Mouse (Mus musculus) liver, embryonic 12.5 days (tissue): ENCODE measurements at regions not wholly inside any gene's neighbourhood (a gene's known extent, or its start where the extent isn't known, plus 50 kb on each side); places are given as distances from the start of the nearest gene placed in this dataset.

Experiments used
- ATAC-seq: fragments of 200-750 bp; cut with Nextera tagmentation; 2 replicates; pipeline ENCODE4 v1.8.0; 2017; ENCODE audit warnings: moderate number of reproducible peaks, mild to moderate bottlenecking, moderate library complexity
- H3K27ac ChIP-seq: fragments of 300-500 bp; sonication (generic); 2 replicates; pipeline ENCODE4 v1.5.1; 2016; ENCODE audit warnings: mild to moderate bottlenecking
- H3K27me3 ChIP-seq: fragments of 300-500 bp; sonication (generic); replicated peaks from 2 replicates; pipeline ENCODE4 v1.6.1; 2016; ENCODE audit warnings: mild to moderate bottlenecking, moderate library complexity
- H3K36me3 ChIP-seq: fragments of 300-500 bp; sonication (generic); 2 replicates; pipeline ENCODE4 v1.6.1; 2016; ENCODE audit warnings: mild to moderate bottlenecking, moderate library complexity
- H3K4me1 ChIP-seq: fragments of 300-500 bp; sonication (generic); 2 replicates; pipeline ENCODE4 v1.6.1; 2016
- H3K4me2 ChIP-seq: fragments of 300-500 bp; sonication (generic); 2 replicates; pipeline ENCODE4 v1.6.1; 2016; ENCODE audit warnings: mild to moderate bottlenecking, moderate library complexity
- H3K4me3 ChIP-seq: fragments of 300-500 bp; sonication (generic); 2 replicates; pipeline ENCODE4 v1.5.1; 2016; ENCODE audit warnings: mild to moderate bottlenecking, moderate library complexity
- H3K9ac ChIP-seq: fragments of 300-500 bp; sonication (generic); 2 replicates; pipeline ENCODE4 v1.6.1; 2016; ENCODE audit warnings: mild to moderate bottlenecking, moderate library complexity
- H3K9me3 ChIP-seq: fragments of 300-500 bp; sonication (generic); replicated peaks from 2 replicates; pipeline ENCODE4 v1.6.1; 2016; ENCODE audit warnings: mild to moderate bottlenecking, moderate library complexity
- WGBS: fragments of 180-500 bp; shearing (Covaris S2); methylation state at CpG from one replicate; pipeline ENCODE4 v1.1.7; 2016; ENCODE audit not compliant: insufficient replicate concordance; 5-methylcytosine and 5-hydroxymethylcytosine counted together

GRCm38 (mm10) chr14:105474991-105475553 is 216.7 kb downstream of the Ndfip2 start:
- no peaks in the 10 kb centered on the region for H3K4me1 ChIP-seq
- ATAC-seq, result no peak
- H3K36me3 ChIP-seq, result no peaks in the 10 kb centered on the region
- no peak overlapping the region for H3K4me2 ChIP-seq
- no peaks in the 10 kb centered on the region for H3K27me3 ChIP-seq
- no peak overlapping the region for H3K27ac ChIP-seq
- H3K9me3 ChIP-seq, result no peaks in the 10 kb centered on the region
- no peak overlapping the region for H3K4me3 ChIP-seq
- no peak overlapping the region for H3K9ac ChIP-seq

- Histone ChIP-seq H3K4me3 (no peak overlapping the region), H3K36me3 (no peaks in the 10 kb centered on the region), H3K27me3 (no peaks in the 10 kb centered on the region), H3K27ac (no peak overlapping the region), H3K4me1 (no peaks in the 10 kb centered on the region), H3K9ac (no peak overlapping the region), H3K9me3 (no peaks in the 10 kb centered on the region), H3K4me2 (no peak overlapping the region)
- WGBS, result 46% methylated on average over 3 of the region's 3 CpGs
- ATAC-seq, result no peak
These were observed 190.6 kb downstream of the Ndfip2 start for GRCm38 (mm10) chr14:105448919-105449458.

GRCm38 (mm10) chr14:105447088-105447487 is 188.7 kb downstream of the Ndfip2 start:
- Histone ChIP-seq H3K27me3 (no peaks in the 10 kb centered on the region), H3K4me3 (no peak overlapping the region), H3K36me3 (no peaks in the 10 kb centered on the region), H3K4me1 (no peaks in the 10 kb centered on the region), H3K27ac (no peak overlapping the region), H3K9ac (no peak overlapping the region), H3K4me2 (no peak overlapping the region), H3K9me3 (no peaks in the 10 kb centered on the region)
- WGBS, result 64% methylated on average over 5 of the region's 5 CpGs
- no peak for ATAC-seq

GRCm38 (mm10) chr14:105435343-105435742 is 177.0 kb downstream of the Ndfip2 start:
- Histone ChIP-seq H3K4me3 (no peak overlapping the region), H3K27ac (no peak overlapping the region), H3K27me3 (no peaks in the 10 kb centered on the region), H3K4me1 (0 out of 2 replicates have a peak, but pooled peaks cover 6% of the 10 kb centered on the region), H3K9me3 (no peaks in the 10 kb centered on the region), H3K36me3 (no peaks in the 10 kb centered on the region), H3K4me2 (no peak overlapping the region), H3K9ac (no peak overlapping the region)
- no peak for ATAC-seq
- 31% methylated on average over 6 of the region's 6 CpGs for WGBS

- no peak for ATAC-seq
- H3K27me3 ChIP-seq, result no peaks in the 10 kb centered on the region
- H3K4me2 ChIP-seq, result no peak overlapping the region
- no peaks in the 10 kb centered on the region for H3K9me3 ChIP-seq
- 33% methylated on average over 2 of the region's 2 CpGs for WGBS
- H3K36me3 ChIP-seq, result no peaks in the 10 kb centered on the region
- H3K4me3 ChIP-seq, result no peak overlapping the region
- no peak overlapping the region for H3K27ac ChIP-seq
- no peak overlapping the region for H3K9ac ChIP-seq
- H3K4me1 ChIP-seq, result 0 out of 2 replicates have a peak, but pooled peaks cover 6% of the 10 kb centered on the region
These were observed 175.1 kb downstream of the Ndfip2 start for GRCm38 (mm10) chr14:105433456-105433855.

- 15% methylated on average over 4 of the region's 4 CpGs for WGBS
- H3K4me1 ChIP-seq, result 0 out of 2 replicates have a peak, but pooled peaks cover 6% of the 10 kb centered on the region
- H3K9me3 ChIP-seq, result no peaks in the 10 kb centered on the region
- H3K9ac ChIP-seq, result no peak overlapping the region
- no peak for ATAC-seq
- H3K36me3 ChIP-seq, result no peaks in the 10 kb centered on the region
- H3K4me2 ChIP-seq, result no peak overlapping the region
- no peak overlapping the region for H3K4me3 ChIP-seq
- H3K27ac ChIP-seq, result no peak overlapping the region
- no peaks in the 10 kb centered on the region for H3K27me3 ChIP-seq
These were observed 174.3 kb downstream of the Ndfip2 start for GRCm38 (mm10) chr14:105432670-105433069.

GRCm38 (mm10) chr14:105431584-105431983 is 173.2 kb downstream of the Ndfip2 start:
- Histone ChIP-seq H3K4me1 (0 out of 2 replicates have a peak, but pooled peaks cover 6% of the 10 kb centered on the region), H3K9ac (no peak overlapping the region), H3K36me3 (no peaks in the 10 kb centered on the region), H3K27me3 (no peaks in the 10 kb centered on the region), H3K27ac (no peak overlapping the region), H3K4me3 (no peak overlapping the region), H3K4me2 (no peak overlapping the region), H3K9me3 (no peaks in the 10 kb centered on the region)
- WGBS, result 59% methylated on average over 4 of the region's 4 CpGs
- no peak for ATAC-seq

- H3K9ac ChIP-seq, result no peak overlapping the region
- no peaks in the 10 kb centered on the region for H3K36me3 ChIP-seq
- no peak overlapping the region for H3K27ac ChIP-seq
- H3K27me3 ChIP-seq, result no peaks in the 10 kb centered on the region
- ATAC-seq, result no peak
- WGBS, result 49% methylated on average over 5 of the region's 5 CpGs
- no peaks in the 10 kb centered on the region for H3K9me3 ChIP-seq
- H3K4me3 ChIP-seq, result no peak overlapping the region
- H3K4me1 ChIP-seq, result 0 out of 2 replicates have a peak, but pooled peaks cover 6% of the 10 kb centered on the region
- no peak overlapping the region for H3K4me2 ChIP-seq
These were observed 171.4 kb downstream of the Ndfip2 start for GRCm38 (mm10) chr14:105429664-105430257.

GRCm38 (mm10) chr14:105427474-105427901 is 169.1 kb downstream of the Ndfip2 start:
- no peaks in the 10 kb centered on the region for H3K36me3 ChIP-seq
- no peak overlapping the region for H3K27ac ChIP-seq
- peak; percentile 68 for ATAC-seq
- peak overlapping the region; percentile 23; the same call in 1 of the 2 replicates for H3K4me2 ChIP-seq
- H3K4me1 ChIP-seq, result 0 out of 2 replicates have a peak, but pooled peaks cover 3% of the 10 kb centered on the region
- H3K4me3 ChIP-seq, result no peak overlapping the region
- H3K9me3 ChIP-seq, result no peaks in the 10 kb centered on the region
- H3K27me3 ChIP-seq, result no peaks in the 10 kb centered on the region
- H3K9ac ChIP-seq, result no peak overlapping the region
- 49% methylated on average over 17 of the region's 17 CpGs for WGBS

- Histone ChIP-seq H3K4me2 (no peak overlapping the region), H3K4me3 (no peak overlapping the region), H3K27ac (no peak overlapping the region), H3K4me1 (no peaks in the 10 kb centered on the region), H3K36me3 (no peaks in the 10 kb centered on the region), H3K9ac (no peak overlapping the region), H3K27me3 (no peaks in the 10 kb centered on the region), H3K9me3 (no peaks in the 10 kb centered on the region)
- WGBS, result 62% methylated on average over 19 of the region's 19 CpGs
- no peak for ATAC-seq
These were observed 168.4 kb downstream of the Ndfip2 start for GRCm38 (mm10) chr14:105426597-105427334.

GRCm38 (mm10) chr14:105417967-105418366 is 159.6 kb downstream of the Ndfip2 start:
- ATAC-seq, result no peak
- no peaks in the 10 kb centered on the region for H3K27me3 ChIP-seq
- 62% methylated on average over 4 of the region's 4 CpGs for WGBS

GRCm38 (mm10) chr14:105417458-105417960 is 159.1 kb downstream of the Ndfip2 start:
- ATAC-seq, result no peak
- WGBS, result 74% methylated on average over 8 of the region's 8 CpGs
- H3K9me3 ChIP-seq, result no peaks in the 10 kb centered on the region
- H3K4me2 ChIP-seq, result no peak overlapping the region
- no peaks in the 10 kb centered on the region for H3K27me3 ChIP-seq
- no peak overlapping the region for H3K9ac ChIP-seq
- H3K27ac ChIP-seq, result no peak overlapping the region
- no peak overlapping the region for H3K4me3 ChIP-seq
- H3K36me3 ChIP-seq, result no peaks in the 10 kb centered on the region
- H3K4me1 ChIP-seq, result no peaks in the 10 kb centered on the region

More at GRCm38 (mm10) chr14:105417967-105418366, 159.6 kb downstream of the Ndfip2 start:
- no peaks in the 10 kb centered on the region for H3K4me1 ChIP-seq
- H3K27ac ChIP-seq, result no peak overlapping the region
- no peak overlapping the region for H3K4me2 ChIP-seq
- no peak overlapping the region for H3K9ac ChIP-seq
- H3K36me3 ChIP-seq, result no peaks in the 10 kb centered on the region
- H3K4me3 ChIP-seq, result no peak overlapping the region
- no peaks in the 10 kb centered on the region for H3K9me3 ChIP-seq
